Mouse (Mus musculus) neutrophil, adult 5-6 weeks (primary cell): ENCODE data around the gene Apbb1. TPM values are rescaled to one million over a fixed set of nuclear protein-coding genes. Genes with fewer than 3 reads are reported as not detected.

ENCODE experiments used
- ATAC-seq: fragments of 151-379, 151-347 bp; 2 replicates; pipeline ENCODE4 v1.8.0; 2017; ENCODE audit warnings: mild to moderate bottlenecking, moderate TSS enrichment; ENCODE audit not compliant: insufficient number of reproducible peaks, poor library complexity, low FRiP score, severe bottlenecking; ENCODE audit errors: extremely low read depth
- total RNA-seq: library from RNA; stranded (forward); fragments of 200-1000 nt; gene quantifications from 2 replicates; pipeline ENCODE4 v1.2.3, GENCODE M21; 2017

The Apbb1 gene
- total RNA-seq, 1 experiment from 2014 or later: 5.6 TPM

GRCm38 (mm10) chr7:105545986-105546385 is 35.5 kb downstream of the Apbb1 start:
- ATAC-seq: no peak

- no peak for ATAC-seq
Observed at GRCm38 (mm10) chr7:105534162-105534561, 47.3 kb downstream of the Apbb1 start.

- no peak for ATAC-seq
Observed at GRCm38 (mm10) chr7:105528094-105528493, 53.4 kb downstream of the Apbb1 start.

GRCm38 (mm10) chr7:105527306-105527937 is 54.0 kb downstream of the Apbb1 start:
- no peak for ATAC-seq

- no peak for ATAC-seq
Observed at GRCm38 (mm10) chr7:105524222-105524621, 57.2 kb downstream of the Apbb1 start.

GRCm38 (mm10) chr7:105520201-105520600 is 61.3 kb downstream of the Apbb1 start:
- ATAC-seq: no peak

GRCm38 (mm10) chr7:105519771-105520170 is 61.7 kb downstream of the Apbb1 start:
- ATAC-seq: no peak

GRCm38 (mm10) chr7:105519336-105519735 is 62.1 kb downstream of the Apbb1 start:
- ATAC-seq: no peak

GRCm38 (mm10) chr7:105516669-105517360 is 64.6 kb downstream of the Apbb1 start:
- no peak for ATAC-seq

- ATAC-seq: peak; percentile 77; the same call in 1 of the 2 replicates
Observed at GRCm38 (mm10) chr7:105515178-105515577, 66.3 kb downstream of the Apbb1 start.

GRCm38 (mm10) chr7:105514561-105514960 is 66.9 kb downstream of the Apbb1 start:
- ATAC-seq: no peak

GRCm38 (mm10) chr7:105513845-105514291 is 67.6 kb downstream of the Apbb1 start:
- ATAC-seq: no peak

- ATAC-seq: no peak
Observed at GRCm38 (mm10) chr7:105510143-105510542, 71.3 kb downstream of the Apbb1 start.

Other genes with a start within 250 kb of the Apbb1 start
- 0.70 and 0.74 TPM in 2 replicates for gene Olfr690, start 247.5 kb downstream of the Apbb1 start, total RNA-seq
- gene Olfr691, start 239.4 kb downstream of the Apbb1 start, total RNA-seq: 0.37 and 1.0 TPM in 2 replicates
- gene Olfr692, start 213.4 kb downstream of the Apbb1 start, total RNA-seq: not detected in 2 replicates
- 1.2 TPM in 1 of 2 replicates, not detected in the other for gene Gm5901, start 206.6 kb downstream of the Apbb1 start, total RNA-seq
- 57.8 and 59.1 TPM in 2 replicates for gene Fam160a2, start 181.6 kb downstream of the Apbb1 start, total RNA-seq
- not detected in 2 replicates for gene Cnga4, start 177.1 kb downstream of the Apbb1 start, total RNA-seq
- gene Cckbr, start 155.9 kb downstream of the Apbb1 start, total RNA-seq: not detected in 2 replicates
- gene Cavin3, start 99.4 kb downstream of the Apbb1 start, total RNA-seq: not detected in 2 replicates
- gene Smpd1, start 27.3 kb downstream of the Apbb1 start, total RNA-seq: 19.6 and 26.4 TPM in 2 replicates
- not detected in 2 replicates for gene Hpx, start 18.5 kb upstream of the Apbb1 start, total RNA-seq
- 23.3 and 23.5 TPM in 2 replicates for gene Trim3, start 51.9 kb upstream of the Apbb1 start, total RNA-seq
- gene Timm10b, start 58.4 kb upstream of the Apbb1 start, total RNA-seq: 102 and 144 TPM in 2 replicates
- gene Arfip2, start 58.8 kb upstream of the Apbb1 start, total RNA-seq: 24.2 and 28.5 TPM in 2 replicates
- 4.7 and 16.1 TPM in 2 replicates for gene Gm45799, start 58.9 kb upstream of the Apbb1 start, total RNA-seq
- 9.4 and 11.7 TPM in 2 replicates for gene Dnhd1, start 69.2 kb upstream of the Apbb1 start, total RNA-seq
- gene Ilk, start 154.9 kb upstream of the Apbb1 start, total RNA-seq: 125 and 168 TPM in 2 replicates
- 21.3 and 30.6 TPM in 2 replicates for gene Rrp8, start 155.7 kb upstream of the Apbb1 start, total RNA-seq
- 82.6 and 111 TPM in 2 replicates for gene Taf10, start 162.7 kb upstream of the Apbb1 start, total RNA-seq
- gene Tpp1, start 170.6 kb upstream of the Apbb1 start, total RNA-seq: 21.6 and 27.6 TPM in 2 replicates
- not detected in 2 replicates for gene Dchs1, start 206.0 kb upstream of the Apbb1 start, total RNA-seq
- 32.5 and 44.4 TPM in 2 replicates for gene Mrpl17, start 229.4 kb upstream of the Apbb1 start, total RNA-seq